Mouse (Mus musculus): ENCODE results near the gene Nudt3. TPM values are rescaled to one million over a fixed set of nuclear protein-coding genes. Genes with fewer than 3 reads are reported as not detected.
A peak's percentile ranks its signal among the peaks of the same experiment; 100 is the strongest.

Nudt3 gene
- polyA plus RNA-seq, 1 experiment from 2014 or later = 47.4 TPM

DNA sequence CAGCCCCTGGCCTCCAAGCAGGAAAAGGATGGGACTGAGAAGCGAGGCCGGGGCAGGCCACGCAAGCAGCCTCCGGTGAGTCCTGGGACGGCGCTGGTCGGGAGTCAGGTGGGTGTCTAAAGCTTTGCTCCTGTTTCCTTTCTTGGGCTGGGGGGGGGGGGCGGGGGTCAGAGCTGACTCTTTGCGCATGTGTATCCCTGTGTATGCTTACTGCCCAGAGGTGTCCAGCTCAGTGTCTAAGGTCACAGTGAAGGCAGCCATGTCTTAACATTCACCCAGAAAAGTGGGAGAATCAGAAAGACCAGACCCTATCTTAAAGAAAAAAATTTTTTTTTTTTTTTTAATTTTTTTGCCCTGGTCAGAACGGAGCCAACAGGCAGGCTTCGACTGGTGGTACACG lies 63.7 kb downstream of the Nudt3 start:
- Histone ChIP-seq H3K9ac (ENCODE audit: low read depth, low read length) (no peak overlapping the region), H3K4me3 (ENCODE audit: low read depth, low read length) (no peak overlapping the region)

DNA sequence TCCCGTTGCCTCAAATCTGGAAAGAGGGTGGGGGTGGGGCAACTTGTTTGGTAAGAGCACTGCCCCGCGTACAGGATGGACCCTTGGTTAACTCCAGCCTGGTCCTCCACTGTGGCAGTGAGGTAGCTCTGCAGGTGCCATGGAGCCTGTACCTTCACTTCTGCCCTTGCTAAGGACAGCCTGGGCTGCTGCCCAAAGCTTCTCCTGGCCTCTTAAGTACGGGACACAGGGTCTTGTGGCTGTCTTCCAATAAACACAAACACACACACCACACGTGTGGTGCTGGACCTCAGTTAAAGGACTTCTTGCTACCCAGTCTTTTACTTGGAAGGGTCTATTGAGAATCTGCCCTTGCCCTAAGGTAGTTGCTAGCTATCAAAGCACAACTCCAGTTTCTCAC lies 64.5 kb downstream of the Nudt3 start:
- Histone ChIP-seq H3K4me2 (peak overlapping the region; percentile 93), H3K9me3 (replicated peaks; ENCODE audit: control insufficient read depth, low read length) (no peaks in the 10 kb centered on the region), H3K9ac (ENCODE audit: low read depth, low read length) (peak overlapping the region; percentile 43), H3K4me1 (ENCODE audit: control insufficient read depth, insufficient read depth, low read length) (peaks cover 33% of the 10 kb centered on the region), H3K27me3 (ENCODE audit: control insufficient read depth, insufficient read depth, low read length) (no peaks in the 10 kb centered on the region), H3K4me3 (ENCODE audit: low read depth, low read length) (peak overlapping the region; percentile 91), H3K27ac (ENCODE audit: low read depth, low read length) (no peak overlapping the region), H3K36me3 (ENCODE audit: control insufficient read depth, insufficient read depth, low read length) (peaks cover 5% of the 10 kb centered on the region)
- ATAC-seq (replicated peaks; ENCODE audit: insufficient number of reproducible peaks, low FRiP score, low TSS enrichment) = no peak
- 17% methylated on average over 5 of the region's 5 CpGs for WGBS (ENCODE audit: insufficient replicate concordance)

More for the DNA sequence above, 63.7 kb downstream of the Nudt3 start:
- no peak for ATAC-seq (replicated peaks; ENCODE audit: insufficient number of reproducible peaks, low FRiP score, low TSS enrichment)
- H3K4me2 ChIP-seq = no peak overlapping the region
- no peak overlapping the region for H3K27ac ChIP-seq (ENCODE audit: low read depth, low read length)
- H3K4me1 ChIP-seq (ENCODE audit: control insufficient read depth, insufficient read depth, low read length) = peaks cover 32% of the 10 kb centered on the region
- peaks cover 5% of the 10 kb centered on the region for H3K36me3 ChIP-seq (ENCODE audit: control insufficient read depth, insufficient read depth, low read length)
- WGBS (ENCODE audit: insufficient replicate concordance) = 77% methylated on average over 11 of the region's 12 CpGs
- H3K27me3 ChIP-seq (ENCODE audit: control insufficient read depth, insufficient read depth, low read length) = no peaks in the 10 kb centered on the region
- H3K9me3 ChIP-seq (replicated peaks; ENCODE audit: control insufficient read depth, low read length) = no peaks in the 10 kb centered on the region

DNA sequence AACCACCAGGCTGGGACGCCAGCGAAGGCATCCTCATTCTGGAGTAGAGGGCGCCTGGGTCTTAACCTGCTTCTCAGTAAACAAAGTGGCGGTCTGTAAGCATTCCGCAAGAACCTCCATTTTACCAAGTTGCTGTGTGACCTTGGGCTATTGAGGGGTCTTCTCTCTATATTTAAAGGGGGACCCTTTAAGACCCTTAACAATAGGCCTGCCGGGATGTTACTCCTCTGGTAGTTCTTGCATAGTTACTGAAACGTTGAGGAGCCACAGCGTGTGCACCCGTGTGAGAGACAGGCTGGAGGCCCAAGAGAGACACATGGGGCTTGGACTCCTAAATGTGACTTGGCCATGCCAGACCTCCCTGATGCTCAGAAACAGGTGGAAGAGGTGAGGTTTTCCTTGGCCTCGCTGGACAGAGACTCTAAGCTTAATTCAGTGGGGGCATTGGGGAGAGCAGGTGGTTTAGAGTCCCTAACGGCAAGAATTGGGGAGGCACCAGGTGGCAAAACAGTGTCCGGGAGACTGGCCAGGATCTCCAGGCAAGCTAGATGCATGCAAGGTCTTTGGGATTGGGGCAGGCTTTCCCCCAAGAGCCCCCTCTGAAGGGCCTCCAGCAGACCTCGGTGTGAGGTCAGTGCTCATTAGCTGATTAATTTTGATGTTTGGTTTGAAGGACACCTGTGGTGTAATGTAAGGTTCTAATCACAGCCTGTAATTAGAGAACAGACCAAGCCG lies 65.2 kb downstream of the Nudt3 start:
- peak overlapping the region; percentile 93 for H3K4me2 ChIP-seq
- ATAC-seq (replicated peaks; ENCODE audit: insufficient number of reproducible peaks, low FRiP score, low TSS enrichment) = no peak
- H3K27ac ChIP-seq (ENCODE audit: low read depth, low read length) = peak overlapping the region; percentile 99
- H3K4me3 ChIP-seq (ENCODE audit: low read depth, low read length) = peak overlapping the region; percentile 91
- no peaks in the 10 kb centered on the region for H3K9me3 ChIP-seq (replicated peaks; ENCODE audit: control insufficient read depth, low read length)
- peaks cover 34% of the 10 kb centered on the region for H3K4me1 ChIP-seq (ENCODE audit: control insufficient read depth, insufficient read depth, low read length)
- H3K27me3 ChIP-seq (ENCODE audit: control insufficient read depth, insufficient read depth, low read length) = no peaks in the 10 kb centered on the region
- H3K9ac ChIP-seq (ENCODE audit: low read depth, low read length) = peak overlapping the region; percentile 94
- 6% methylated on average over 14 of the region's 14 CpGs for WGBS (ENCODE audit: insufficient replicate concordance)
- peaks cover 5% of the 10 kb centered on the region for H3K36me3 ChIP-seq (ENCODE audit: control insufficient read depth, insufficient read depth, low read length)

DNA sequence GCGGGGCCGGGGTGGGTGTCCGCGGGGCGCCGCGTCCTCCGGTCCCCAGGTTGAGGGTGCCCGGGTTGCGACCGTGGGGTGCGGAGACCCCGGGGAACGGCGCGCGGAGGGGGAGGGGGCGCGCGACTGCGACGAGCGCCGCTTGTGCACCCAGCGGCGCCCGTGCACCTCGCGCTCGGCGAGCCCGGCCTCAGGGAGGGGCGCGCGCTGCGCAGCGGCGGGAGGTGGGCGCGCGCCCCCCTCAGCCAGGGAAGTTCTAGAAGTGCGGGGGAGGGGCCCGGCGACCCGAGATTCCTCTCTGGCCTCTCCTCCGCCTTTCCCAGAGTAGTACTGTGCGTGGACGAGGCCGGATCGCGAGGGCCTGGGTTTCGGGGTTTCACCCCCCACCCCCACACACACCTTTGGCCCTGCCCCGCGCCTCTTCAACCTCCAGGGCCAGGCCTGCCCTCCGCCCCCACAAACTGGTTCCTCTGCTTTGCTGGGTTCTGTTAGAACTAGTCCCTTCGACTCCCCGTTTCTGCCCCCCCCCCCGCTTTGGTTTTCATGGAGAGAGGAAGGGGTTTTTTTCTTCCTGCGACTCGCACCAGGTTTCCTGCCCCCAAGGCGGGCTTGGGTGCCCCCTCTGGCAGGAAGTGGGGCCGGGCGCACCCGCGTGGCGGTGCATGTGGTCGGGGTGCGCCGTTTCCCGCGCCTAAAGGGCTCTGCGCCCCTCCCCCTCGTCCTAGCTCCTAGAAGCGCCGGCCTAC lies 65.9 kb downstream of the Nudt3 start:
- Histone ChIP-seq H3K4me2 (peak overlapping the region; percentile 93), H3K4me3 (ENCODE audit: low read depth, low read length) (peak overlapping the region; percentile 91), H3K9me3 (replicated peaks; ENCODE audit: control insufficient read depth, low read length) (no peaks in the 10 kb centered on the region), H3K36me3 (ENCODE audit: control insufficient read depth, insufficient read depth, low read length) (peaks cover 5% of the 10 kb centered on the region), H3K27me3 (ENCODE audit: control insufficient read depth, insufficient read depth, low read length) (no peaks in the 10 kb centered on the region), H3K4me1 (ENCODE audit: control insufficient read depth, insufficient read depth, low read length) (peaks cover 34% of the 10 kb centered on the region), H3K27ac (ENCODE audit: low read depth, low read length) (peak overlapping the region; percentile 99), H3K9ac (ENCODE audit: low read depth, low read length) (peak overlapping the region; percentile 94)
- WGBS (ENCODE audit: insufficient replicate concordance) = 1% methylated on average over 38 of the region's 75 CpGs
- 0 out of 2 replicates have a peak, but pooled peaks have one; percentile 2 for ATAC-seq (replicated peaks; ENCODE audit: insufficient number of reproducible peaks, low FRiP score, low TSS enrichment)

DNA sequence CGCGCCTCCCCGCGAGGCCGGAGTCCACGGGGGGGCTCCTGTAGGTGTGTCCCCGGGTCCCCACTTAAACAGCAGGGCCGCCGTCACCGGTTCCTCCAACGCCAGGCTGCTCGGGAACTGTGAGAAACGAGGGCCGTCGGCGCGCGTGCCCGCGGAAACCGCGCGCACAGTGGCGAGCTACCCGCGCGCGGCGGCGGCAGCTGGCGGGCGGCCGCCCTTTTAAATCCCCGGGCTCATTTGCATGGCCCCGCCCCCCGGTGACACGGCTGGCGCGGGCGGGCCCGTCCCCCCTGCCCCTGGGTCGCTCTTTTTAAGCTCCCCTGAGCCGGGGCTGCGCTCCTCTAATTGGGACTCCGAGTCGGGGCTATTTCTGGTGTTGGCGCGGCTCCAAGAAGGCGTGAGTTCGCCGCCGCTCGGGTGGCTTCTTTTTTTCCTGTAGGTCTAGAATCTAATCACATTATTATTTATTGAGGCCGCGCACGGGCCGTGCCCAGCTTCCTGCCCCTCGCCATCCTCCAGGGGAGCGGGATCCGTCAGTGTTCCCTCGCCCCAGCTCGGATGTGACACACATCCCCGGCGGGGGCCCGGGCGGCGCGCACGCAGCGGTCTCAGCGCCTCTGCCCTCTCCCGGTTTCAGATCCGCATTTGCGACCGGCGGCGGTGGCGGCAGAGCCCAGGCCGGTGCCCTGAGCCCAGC lies 66.8 kb downstream of the Nudt3 start, which contains the start of gene Hmga1:
Hmga1 (plus strand) TSS at position 183 of the 697 bp plus-strand sequence.
- peak within 1 kb of the TSS; percentile 91 for H3K4me3 ChIP-seq (ENCODE audit: low read depth, low read length)
- H3K4me2 ChIP-seq = peak within 1 kb of the TSS; percentile 93
- H3K27ac ChIP-seq (ENCODE audit: low read depth, low read length) = peak within 1 kb of the TSS; percentile 99
- H3K36me3 ChIP-seq (ENCODE audit: control insufficient read depth, insufficient read depth, low read length) = no peaks in the 10 kb centered on the region
- peak within 1 kb of the TSS; percentile 94 for H3K9ac ChIP-seq (ENCODE audit: low read depth, low read length)
- under 1% methylated on average over 78 of the region's 79 CpGs for WGBS (ENCODE audit: insufficient replicate concordance)
- H3K27me3 ChIP-seq (ENCODE audit: control insufficient read depth, insufficient read depth, low read length) = no peaks in the 10 kb centered on the region
- no peaks in the 10 kb centered on the region for H3K9me3 ChIP-seq (replicated peaks; ENCODE audit: control insufficient read depth, low read length)
- H3K4me1 ChIP-seq (ENCODE audit: control insufficient read depth, insufficient read depth, low read length) = peaks cover 27% of the 10 kb centered on the region
- ATAC-seq (replicated peaks; ENCODE audit: insufficient number of reproducible peaks, low FRiP score, low TSS enrichment) = peak; percentile 77

DNA sequence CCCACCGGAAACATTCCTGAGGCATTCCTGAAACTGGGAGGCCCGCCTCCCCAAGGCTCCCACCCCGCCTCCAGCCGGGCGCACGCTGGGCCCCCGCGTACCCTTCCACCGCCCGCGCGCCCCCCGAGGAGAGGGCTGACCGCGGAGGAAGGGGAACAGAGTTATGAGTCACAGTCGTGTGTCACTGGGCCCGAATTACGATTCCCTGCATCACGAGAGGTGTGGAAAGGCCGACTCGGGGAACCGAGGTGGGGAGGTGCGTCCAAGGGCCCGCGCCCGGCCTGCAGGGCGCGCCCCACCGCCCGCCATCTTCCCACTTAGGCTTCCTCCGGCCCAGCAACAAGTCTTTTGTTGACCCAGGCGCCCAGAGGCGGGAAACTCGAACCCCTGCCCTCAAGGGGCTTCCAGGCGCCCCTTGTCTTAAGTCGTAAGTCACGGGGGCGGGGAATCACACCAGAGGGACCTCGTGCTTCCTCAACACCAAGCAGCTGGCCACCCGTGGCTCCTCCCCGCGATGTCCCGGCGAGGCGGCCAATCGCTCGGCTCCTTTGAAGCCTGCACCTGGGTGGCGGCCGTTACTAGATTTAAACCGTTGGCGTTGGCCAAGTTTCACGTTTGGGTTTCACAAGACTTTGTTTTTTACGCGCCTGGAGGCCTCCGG lies 67.7 kb downstream of the Nudt3 start:
- Histone ChIP-seq H3K4me2 (peak overlapping the region; percentile 93), H3K4me3 (ENCODE audit: low read depth, low read length) (peak overlapping the region; percentile 91), H3K27ac (ENCODE audit: low read depth, low read length) (peak overlapping the region; percentile 99), H3K27me3 (ENCODE audit: control insufficient read depth, insufficient read depth, low read length) (no peaks in the 10 kb centered on the region), H3K4me1 (ENCODE audit: control insufficient read depth, insufficient read depth, low read length) (peaks cover 21% of the 10 kb centered on the region), H3K9me3 (replicated peaks; ENCODE audit: control insufficient read depth, low read length) (no peaks in the 10 kb centered on the region), H3K36me3 (ENCODE audit: control insufficient read depth, insufficient read depth, low read length) (no peaks in the 10 kb centered on the region), H3K9ac (ENCODE audit: low read depth, low read length) (peak overlapping the region; percentile 94)
- ATAC-seq (replicated peaks; ENCODE audit: insufficient number of reproducible peaks, low FRiP score, low TSS enrichment) = peak; percentile 52
- under 1% methylated on average over 53 of the region's 55 CpGs for WGBS (ENCODE audit: insufficient replicate concordance)

DNA sequence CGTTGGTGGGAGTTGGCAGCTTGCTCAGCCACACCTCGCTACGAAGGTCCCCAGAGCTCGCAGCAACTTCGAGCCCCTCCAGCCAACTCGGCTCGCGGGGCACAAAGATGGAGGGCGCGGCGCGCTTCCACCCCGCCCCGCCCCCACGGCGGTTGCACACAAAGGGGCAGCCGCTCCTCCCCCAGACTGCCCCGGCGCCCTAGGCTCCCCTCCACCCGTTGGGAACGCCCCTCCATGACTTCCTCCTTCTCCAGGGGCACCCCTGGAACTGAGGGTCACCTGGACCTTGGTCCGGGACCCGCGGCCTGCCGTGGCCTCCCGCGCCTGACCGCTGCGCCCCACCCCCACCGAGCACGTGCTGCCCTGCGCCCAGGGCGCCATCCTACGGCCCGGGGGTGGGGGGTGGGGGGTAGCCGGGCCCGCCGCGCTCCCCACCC lies 68.2 kb downstream of the Nudt3 start:
- no peaks in the 10 kb centered on the region for H3K36me3 ChIP-seq (ENCODE audit: control insufficient read depth, insufficient read depth, low read length)
- H3K27ac ChIP-seq (ENCODE audit: low read depth, low read length) = peak overlapping the region; percentile 99
- ATAC-seq (replicated peaks; ENCODE audit: insufficient number of reproducible peaks, low FRiP score, low TSS enrichment) = peak; percentile 44
- H3K4me2 ChIP-seq = peak overlapping the region; percentile 93
- no peaks in the 10 kb centered on the region for H3K9me3 ChIP-seq (replicated peaks; ENCODE audit: control insufficient read depth, low read length)
- no peaks in the 10 kb centered on the region for H3K27me3 ChIP-seq (ENCODE audit: control insufficient read depth, insufficient read depth, low read length)
- H3K4me3 ChIP-seq (ENCODE audit: low read depth, low read length) = peak overlapping the region; percentile 91
- H3K4me1 ChIP-seq (ENCODE audit: control insufficient read depth, insufficient read depth, low read length) = peaks cover 21% of the 10 kb centered on the region
- WGBS (ENCODE audit: insufficient replicate concordance) = under 1% methylated on average over 35 of the region's 39 CpGs
- H3K9ac ChIP-seq (ENCODE audit: low read depth, low read length) = peak overlapping the region; percentile 94

Measured in heart, embryonic 11.5 days (tissue).